Mouse (Mus musculus) embryo, embryonic 10.5 days (tissue): ENCODE measurements around the gene Mkrn3.

Experiments used
- DNase-seq: peaks from one replicate; pipeline ENCODE4 v3.0.0-alpha.2; 2015; ENCODE audit warnings: low spot score

The Mkrn3 gene

DNA sequence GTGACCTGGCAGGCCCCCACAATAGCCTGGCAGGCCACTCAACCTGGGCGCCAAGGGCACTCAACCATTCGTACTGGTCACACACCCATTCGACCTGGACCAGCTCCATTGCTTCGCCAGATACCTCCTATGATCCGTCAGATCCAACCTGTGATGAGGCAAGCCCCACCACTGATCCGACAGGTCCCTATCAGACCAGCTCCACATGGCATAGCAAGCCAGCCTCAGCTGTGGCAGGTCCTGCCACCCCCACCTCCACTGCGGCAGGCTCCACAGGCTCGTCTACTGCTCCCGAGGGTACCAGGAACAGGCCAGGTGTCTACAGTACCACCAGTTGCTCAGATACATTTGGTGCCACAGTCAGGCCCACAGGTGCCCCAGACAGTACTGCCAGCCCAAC lies 41.4 kb downstream of the Mkrn3 start:
- no peak for DNase-seq

DNA sequence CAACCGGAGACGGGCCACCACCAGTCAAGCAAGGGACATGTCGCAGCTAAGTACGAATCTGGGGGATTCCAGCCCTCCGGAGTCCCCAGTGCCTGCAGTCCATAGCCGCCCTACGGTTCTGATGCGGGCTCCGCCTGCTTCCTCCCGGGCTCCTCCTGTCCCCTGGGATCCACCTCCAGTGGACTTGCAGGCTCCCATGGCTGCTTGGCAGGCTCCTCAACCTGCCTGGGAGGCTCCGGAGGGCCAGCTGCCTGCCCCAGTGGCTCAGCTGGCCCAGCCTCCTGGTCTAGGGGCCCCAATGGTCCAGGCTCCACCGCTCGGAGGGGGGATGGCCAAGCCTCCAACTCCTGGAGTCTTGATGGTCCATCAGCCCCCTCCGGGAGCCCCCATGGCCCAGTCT lies 42.6 kb downstream of the Mkrn3 start:
- DNase-seq: no peak

DNA sequence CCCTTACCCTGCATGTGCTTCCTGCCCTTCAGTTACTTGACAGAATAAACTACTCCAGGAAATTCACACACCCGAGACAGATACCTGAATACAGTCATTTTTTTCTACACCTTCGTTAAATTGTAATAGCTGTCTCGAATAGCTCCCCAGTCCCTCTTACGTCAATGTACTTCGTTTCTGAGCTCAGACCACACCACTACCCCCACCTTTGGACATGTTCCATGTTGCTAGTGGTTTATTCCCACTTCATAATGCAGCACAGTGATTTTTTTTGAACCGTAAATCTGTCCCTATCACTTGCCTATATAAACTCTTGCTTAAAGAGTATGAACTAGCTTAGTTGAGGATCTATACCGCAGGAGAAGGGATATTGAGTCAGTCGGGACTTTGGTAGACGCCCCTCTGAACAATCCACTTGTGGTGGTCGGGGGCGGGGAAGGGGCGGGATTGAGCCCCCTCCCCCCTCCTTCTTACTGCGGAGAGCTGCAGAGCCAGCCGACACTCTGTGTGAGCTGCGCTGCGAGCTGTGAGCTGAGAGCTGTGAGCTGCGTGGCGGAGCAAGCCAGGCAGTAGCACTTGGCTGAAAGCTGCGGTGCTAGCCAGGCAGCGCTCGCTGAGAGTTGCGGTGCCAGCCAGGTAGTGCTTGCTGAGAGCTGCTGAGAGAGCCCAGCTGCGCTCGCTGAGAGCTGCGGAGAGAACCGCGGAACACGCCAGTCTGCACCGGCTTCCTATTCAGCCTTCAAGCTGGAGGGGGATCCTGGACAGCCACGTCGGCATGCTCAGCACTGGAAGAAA lies 43.2 kb downstream of the Mkrn3 start, which contains the start of gene Magel2:
Magel2 (plus strand) TSS at position 501 of the 795 bp plus-strand sequence.
- peak; percentile 77 for DNase-seq

DNA sequence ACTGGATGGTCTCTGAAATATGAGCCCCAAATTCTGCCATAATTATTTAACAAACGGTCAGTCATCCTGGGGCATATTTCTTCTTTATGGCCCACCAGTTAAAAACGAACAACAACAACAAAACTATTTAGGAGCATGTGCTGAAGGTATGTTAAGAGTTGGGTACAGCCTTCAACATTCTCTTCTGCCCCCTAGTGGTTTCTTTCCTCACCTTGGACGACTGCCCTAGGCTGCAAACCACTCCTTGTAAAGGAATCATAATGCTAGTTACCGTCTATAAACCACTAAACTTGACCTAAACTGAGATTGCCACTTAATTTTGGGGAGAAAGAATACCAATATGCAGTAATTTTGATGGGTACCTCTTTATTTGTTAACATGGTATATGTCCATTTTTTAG lies 44.3 kb downstream of the Mkrn3 start:
- DNase-seq: peak; percentile 74
